Mouse (Mus musculus) forebrain, embryonic 14.5 days (tissue): Measurements from ENCODE around the gene Obox8. TPM values are rescaled to one million over a fixed set of nuclear protein-coding genes. Genes with fewer than 3 reads are reported as not detected.

Source experiments
- ATAC-seq: fragments of 200-750 bp; cut with Nextera tagmentation; 2 replicates; pipeline ENCODE4 v1.8.0; 2017; ENCODE audit warnings: mild to moderate bottlenecking, moderate library complexity
- DNase-seq: peaks from one replicate; pipeline ENCODE4 v3.0.0-alpha.2; 2015; ENCODE audit warnings: low spot score
- H3K27ac ChIP-seq: fragments of 300-500 bp; sonication (generic); 2 replicates; pipeline ENCODE4 v1.5.1; 2014; ENCODE audit warnings: low read depth, mild to moderate bottlenecking, control low read depth, low read length, moderate library complexity
- H3K27me3 ChIP-seq: fragments of 300-500 bp; sonication (generic); replicated peaks from 2 replicates; pipeline ENCODE4 v1.6.1; 2014; ENCODE audit warnings: low read length, control low read depth, mixed read lengths; ENCODE audit not compliant: control insufficient read depth, insufficient read depth
- H3K36me3 ChIP-seq: fragments of 300-500 bp; sonication (generic); 2 replicates; pipeline ENCODE4 v1.6.1; 2014; ENCODE audit warnings: low read length, control low read depth; ENCODE audit not compliant: control insufficient read depth, insufficient read depth
- H3K4me1 ChIP-seq: fragments of 300-500 bp; sonication (generic); 2 replicates; pipeline ENCODE4 v1.6.1; 2014; ENCODE audit warnings: antibody characterized with exemption, low read length, control low read depth; ENCODE audit not compliant: control insufficient read depth, insufficient read depth
- H3K4me2 ChIP-seq: fragments of 300-500 bp; sonication (generic); 2 replicates; pipeline ENCODE4 v1.6.1; 2014; ENCODE audit warnings: mild to moderate bottlenecking, control low read depth, low read length
- H3K4me3 ChIP-seq: fragments of 300-500 bp; sonication (generic); 2 replicates; pipeline ENCODE4 v1.5.1; 2014; ENCODE audit warnings: low read depth, low read length, control low read depth
- H3K9ac ChIP-seq: fragments of 300-500 bp; sonication (generic); 2 replicates; pipeline ENCODE4 v1.6.1; 2014; ENCODE audit warnings: mild to moderate bottlenecking, low read length, control low read depth, moderate library complexity
- H3K9me3 ChIP-seq: fragments of 300-500 bp; sonication (generic); replicated peaks from 2 replicates; pipeline ENCODE4 v1.6.1; 2016; ENCODE audit warnings: low read length, control low read depth, mixed read lengths; ENCODE audit not compliant: control insufficient read depth
- WGBS: fragments of 180-500 bp; shearing (Covaris S2); extraction: QIAGEN DNeasy Blood & Tissue Kit; methylation state at CpG from one replicate; pipeline ENCODE4 v1.1.7; 2014; 5-methylcytosine and 5-hydroxymethylcytosine counted together
- polyA plus RNA-seq: library from polyadenylated mRNA; unstranded; fragments of >200 nt; fragmentation: Nextera tagmentation; extraction: Ambion mirVana; gene quantifications from 2 replicates; pipeline ENCODE4 v1.2.1, GENCODE M21; 2014

Gene Obox8
- polyA plus RNA-seq, result not detected in 2 replicates

DNA sequence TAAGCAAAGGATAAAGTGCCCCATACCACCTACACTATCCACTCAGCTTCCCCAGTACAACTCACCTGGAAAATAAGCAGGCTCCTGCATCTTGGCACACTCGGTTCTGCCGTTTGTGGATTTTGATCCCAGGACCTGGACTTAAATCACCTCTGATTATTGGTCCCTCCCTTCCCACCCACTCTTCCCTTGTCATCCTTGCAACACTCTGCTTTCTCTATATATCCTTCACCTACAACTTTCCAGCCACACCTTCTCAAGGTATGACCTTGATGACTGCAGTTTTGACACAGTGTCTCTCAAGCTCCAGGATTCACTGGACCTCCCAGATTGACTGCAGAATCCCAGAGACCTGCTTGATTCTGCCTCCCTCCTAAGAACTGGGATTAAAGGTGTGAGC lies at the start of gene Obox8:
TSS of gene Obox8 (minus strand) at position 101 of the 400 bp plus-strand sequence.
- WGBS, result 87% methylated on average over 2 of the region's 2 CpGs

DNA sequence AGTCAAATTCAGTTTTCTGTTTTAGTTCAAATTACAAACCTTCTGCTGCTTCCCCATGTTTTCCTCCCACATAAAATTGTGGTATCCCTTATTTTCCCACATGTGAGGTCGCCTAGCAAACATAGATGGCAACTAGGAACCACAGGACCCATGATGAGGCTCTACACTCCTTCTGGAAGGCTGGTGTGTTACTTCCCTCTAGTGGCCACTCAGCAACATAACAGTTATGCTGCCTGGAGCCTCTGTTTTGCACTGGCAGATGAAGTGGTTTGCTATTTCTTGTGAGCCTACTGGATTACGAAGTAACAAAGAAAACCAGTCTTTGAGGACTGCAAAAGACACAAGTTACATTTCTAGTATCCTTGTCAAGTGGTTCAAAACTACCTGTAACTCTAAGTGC lies 16.1 kb downstream of the Obox8 start:
- WGBS, result 28% methylated on average over 2 of the region's 2 CpGs
- DNase-seq, result peak; percentile 0
- H3K9me3 ChIP-seq, result no peaks in the 10 kb centered on the region; the same call in 1 of the 2 replicates
- no peaks in the 10 kb centered on the region for H3K27me3 ChIP-seq
- no peaks in the 10 kb centered on the region for H3K36me3 ChIP-seq
- no peak overlapping the region for H3K4me2 ChIP-seq
- no peak overlapping the region for H3K4me3 ChIP-seq
- ATAC-seq, result no peak
- H3K4me1 ChIP-seq, result no peaks in the 10 kb centered on the region
- no peak overlapping the region for H3K9ac ChIP-seq
- no peak overlapping the region for H3K27ac ChIP-seq

More for the DNA sequence above, at the start of gene Obox8:
- ATAC-seq (no peak), DNase-seq (no peak)
- Histone ChIP-seq H3K4me1 (no peaks in the 10 kb centered on the region), H3K4me2 (no peak within 1 kb of the TSS), H3K36me3 (no peaks in the 10 kb centered on the region), H3K9me3 (peaks cover 28% of the 10 kb centered on the region), H3K27ac (no peak within 1 kb of the TSS), H3K4me3 (no peak within 1 kb of the TSS), H3K27me3 (no peaks in the 10 kb centered on the region), H3K9ac (no peak within 1 kb of the TSS)

DNA sequence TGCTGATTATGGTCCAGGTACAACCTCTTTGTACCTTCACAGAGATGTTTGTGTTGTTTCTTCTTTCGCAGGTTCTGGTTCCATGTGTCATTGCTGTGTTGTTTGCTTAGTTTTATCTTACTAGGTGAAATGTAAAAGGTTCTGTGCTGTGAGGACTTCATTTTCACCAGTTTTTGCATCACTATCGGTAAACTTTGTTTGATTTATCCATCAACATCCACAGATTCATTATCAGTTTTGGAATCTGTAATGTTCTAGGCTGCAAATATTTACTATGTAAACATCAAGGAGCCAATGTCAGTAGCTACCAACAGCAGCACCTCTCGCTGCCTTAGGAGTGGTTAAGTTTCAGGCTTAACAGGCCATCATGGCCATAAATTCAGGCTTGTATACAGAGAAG lies 24.7 kb downstream of the Obox8 start:
- no peak for ATAC-seq
- H3K36me3 ChIP-seq, result no peaks in the 10 kb centered on the region
- H3K4me3 ChIP-seq, result no peak overlapping the region
- no peak overlapping the region for H3K4me2 ChIP-seq
- no peak for DNase-seq
- no peak overlapping the region for H3K27ac ChIP-seq
- H3K9me3 ChIP-seq, result peaks cover 2% of the 10 kb centered on the region; the same call in 1 of the 2 replicates
- no peak overlapping the region for H3K9ac ChIP-seq
- no peaks in the 10 kb centered on the region for H3K4me1 ChIP-seq
- WGBS, result 79% methylated on average over 3 of the region's 3 CpGs
- no peaks in the 10 kb centered on the region for H3K27me3 ChIP-seq

DNA sequence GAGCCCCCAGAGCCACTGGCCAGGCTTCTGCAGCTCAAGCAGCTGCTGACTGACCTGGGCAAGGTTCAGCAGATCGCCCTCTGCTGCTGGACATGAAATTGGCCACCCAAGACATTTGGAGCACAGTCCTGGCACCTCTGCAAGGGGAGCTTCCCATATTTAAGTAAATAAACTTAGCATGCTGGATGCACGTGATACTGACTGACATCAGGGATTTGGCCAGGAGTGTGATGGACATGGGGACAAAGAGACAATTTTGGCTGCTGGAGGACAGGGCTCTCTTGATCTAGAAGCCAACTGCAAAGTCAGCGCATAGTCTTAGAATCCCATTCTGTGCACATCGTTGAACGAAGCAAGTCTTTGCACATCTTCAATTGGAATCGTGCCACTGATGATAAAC lies 25.8 kb downstream of the Obox8 start:
- 83% methylated on average over 6 of the region's 6 CpGs for WGBS

More for the DNA sequence above, 25.8 kb downstream of the Obox8 start:
- Histone ChIP-seq H3K27me3 (no peaks in the 10 kb centered on the region), H3K9ac (no peak overlapping the region), H3K4me1 (no peaks in the 10 kb centered on the region), H3K9me3 (peaks cover 2% of the 10 kb centered on the region; the same call in 1 of the 2 replicates), H3K36me3 (no peaks in the 10 kb centered on the region), H3K4me2 (no peak overlapping the region), H3K27ac (no peak overlapping the region), H3K4me3 (no peak overlapping the region)
- ATAC-seq, result no peak
- DNase-seq, result no peak

Other genes with a start within 250 kb of the Obox8 start
- gene Sult2a3, start 210.5 kb downstream of the Obox8 start, polyA plus RNA-seq, result not detected in 2 replicates
- not detected in 2 replicates for gene Sult2a6, start 78.7 kb downstream of the Obox8 start, polyA plus RNA-seq
- not detected in 2 replicates for gene Sult2a8, start 113.2 kb upstream of the Obox8 start, polyA plus RNA-seq
- gene Sult2a7, start 160.7 kb upstream of the Obox8 start, polyA plus RNA-seq, result not detected in 2 replicates
- 0.10 and 0.14 TPM in 2 replicates for gene Vmn1r90, start 229.9 kb upstream of the Obox8 start, polyA plus RNA-seq